Mouse (Mus musculus) limb, embryonic 13.5 days (tissue): ENCODE measurements at regions not wholly inside any gene's neighbourhood (a gene's known extent, or its start where the extent isn't known, plus 50 kb on each side); places are given as distances from the start of the nearest gene placed in this dataset.
A peak's percentile ranks its signal among the peaks of the same experiment; 100 is the strongest.

ENCODE experiments used
- ATAC-seq: fragments of 200-750 bp; cut with Nextera tagmentation; 2 replicates; pipeline ENCODE4 v1.8.0; 2017; ENCODE audit warnings: low read depth, moderate number of reproducible peaks, moderate TSS enrichment; ENCODE audit not compliant: low FRiP score
- H3K27ac ChIP-seq: fragments of 300-500 bp; sonication (generic); 2 replicates; pipeline ENCODE4 v1.5.1; 2015; ENCODE audit warnings: inconsistent platforms, mild to moderate bottlenecking, moderate library complexity
- H3K27me3 ChIP-seq: fragments of 300-500 bp; sonication (generic); 2 replicates; pipeline ENCODE4 v1.6.1; 2015; ENCODE audit warnings: mild to moderate bottlenecking, inconsistent platforms
- H3K36me3 ChIP-seq: fragments of 300-500 bp; sonication (generic); 2 replicates; pipeline ENCODE4 v1.6.1; 2015; ENCODE audit warnings: inconsistent platforms, mild to moderate bottlenecking, moderate library complexity
- H3K4me1 ChIP-seq: fragments of 300-500 bp; sonication (generic); 2 replicates; pipeline ENCODE4 v1.6.1; 2015; ENCODE audit warnings: inconsistent platforms
- H3K4me2 ChIP-seq: fragments of 300-500 bp; sonication (generic); replicated peaks from 2 replicates; pipeline ENCODE4 v1.6.1; 2015; ENCODE audit warnings: inconsistent platforms, mild to moderate bottlenecking, moderate library complexity
- H3K4me3 ChIP-seq: fragments of 300-500 bp; sonication (generic); 2 replicates; pipeline ENCODE4 v1.5.1; 2015; ENCODE audit warnings: moderate library complexity, mild to moderate bottlenecking, inconsistent platforms
- H3K9ac ChIP-seq: fragments of 300-500 bp; sonication (generic); 2 replicates; pipeline ENCODE4 v1.6.1; 2015; ENCODE audit warnings: mild to moderate bottlenecking, inconsistent platforms
- H3K9me3 ChIP-seq: fragments of 300-500 bp; sonication (generic); 2 replicates; pipeline ENCODE4 v1.6.1; 2016; ENCODE audit warnings: inconsistent platforms
- WGBS: fragments of 180-500 bp; shearing (Covaris S2); methylation state at CpG from one replicate; pipeline ENCODE4 v1.1.7; 2015; 5-methylcytosine and 5-hydroxymethylcytosine counted together

GRCm38 (mm10) chr12:110332616-110333154 is 53.8 kb downstream of the Dio3 start:
- Histone ChIP-seq H3K9ac (no peak overlapping the region), H3K4me3 (no peak overlapping the region), H3K27me3 (peaks cover 6% of the 10 kb centered on the region; the same call in 1 of the 2 replicates), H3K36me3 (no peaks in the 10 kb centered on the region), H3K27ac (no peak overlapping the region), H3K4me2 (no peak overlapping the region), H3K4me1 (no peaks in the 10 kb centered on the region), H3K9me3 (peaks cover 7% of the 10 kb centered on the region; the same call in 1 of the 2 replicates)
- WGBS, result 91% methylated on average over 12 of the region's 12 CpGs
- no peak for ATAC-seq

- no peak for ATAC-seq
- WGBS, result 75% methylated on average over 2 of the region's 2 CpGs
- no peak overlapping the region for H3K27ac ChIP-seq
- no peak overlapping the region for H3K9ac ChIP-seq
- H3K27me3 ChIP-seq, result peaks cover 4% of the 10 kb centered on the region; the same call in 1 of the 2 replicates
- H3K4me1 ChIP-seq, result no peaks in the 10 kb centered on the region
- no peak overlapping the region for H3K4me2 ChIP-seq
- no peaks in the 10 kb centered on the region for H3K36me3 ChIP-seq
- H3K4me3 ChIP-seq, result no peak overlapping the region
- peaks cover 7% of the 10 kb centered on the region; the same call in 1 of the 2 replicates for H3K9me3 ChIP-seq
Measured at GRCm38 (mm10) chr12:110334609-110335008, 55.7 kb downstream of the Dio3 start.

- no peaks in the 10 kb centered on the region for H3K9me3 ChIP-seq
- H3K4me2 ChIP-seq, result no peak overlapping the region
- H3K4me1 ChIP-seq, result no peaks in the 10 kb centered on the region
- H3K27ac ChIP-seq, result no peak overlapping the region
- peaks cover 4% of the 10 kb centered on the region; the same call in 1 of the 2 replicates for H3K27me3 ChIP-seq
- H3K36me3 ChIP-seq, result no peaks in the 10 kb centered on the region
- no peak for ATAC-seq
- 77% methylated on average over 4 of the region's 4 CpGs for WGBS
- no peak overlapping the region for H3K9ac ChIP-seq
- H3K4me3 ChIP-seq, result no peak overlapping the region
Measured at GRCm38 (mm10) chr12:110344280-110344827, 65.5 kb downstream of the Dio3 start.

- Histone ChIP-seq H3K9ac (no peak overlapping the region), H3K4me2 (no peak overlapping the region), H3K4me3 (no peak overlapping the region), H3K27me3 (peaks cover 4% of the 10 kb centered on the region; the same call in 1 of the 2 replicates), H3K27ac (no peak overlapping the region), H3K36me3 (no peaks in the 10 kb centered on the region), H3K4me1 (no peaks in the 10 kb centered on the region), H3K9me3 (no peaks in the 10 kb centered on the region)
- 62% methylated on average over 1 of the region's 1 CpGs for WGBS
- no peak for ATAC-seq
Measured at GRCm38 (mm10) chr12:110349621-110350020, 70.8 kb downstream of the Dio3 start.

GRCm38 (mm10) chr12:110355851-110356250 is 77.0 kb downstream of the Dio3 start:
- Histone ChIP-seq H3K4me3 (no peak overlapping the region), H3K36me3 (no peaks in the 10 kb centered on the region), H3K4me2 (no peak overlapping the region), H3K9ac (no peak overlapping the region), H3K27ac (no peak overlapping the region), H3K27me3 (0 out of 2 replicates have a peak, but pooled peaks cover 3% of the 10 kb centered on the region), H3K9me3 (no peaks in the 10 kb centered on the region), H3K4me1 (no peaks in the 10 kb centered on the region)
- no peak for ATAC-seq
- WGBS, result 72% methylated on average over 6 of the region's 6 CpGs

GRCm38 (mm10) chr12:110367102-110367501 is 79.8 kb upstream of the Ppp2r5c start:
- no peak for ATAC-seq
- WGBS, result 93% methylated on average over 6 of the region's 6 CpGs
- H3K9ac ChIP-seq, result no peak overlapping the region

GRCm38 (mm10) chr12:110367822-110368221 is 79.1 kb upstream of the Ppp2r5c start:
- 96% methylated on average over 4 of the region's 4 CpGs for WGBS
- 0 out of 2 replicates have a peak, but pooled peaks cover under 1% of the 10 kb centered on the region for H3K4me1 ChIP-seq

More at GRCm38 (mm10) chr12:110367102-110367501, 79.8 kb upstream of the Ppp2r5c start:
- H3K4me1 ChIP-seq, result no peaks in the 10 kb centered on the region
- no peak overlapping the region for H3K4me3 ChIP-seq
- no peak overlapping the region for H3K4me2 ChIP-seq
- peaks cover 7% of the 10 kb centered on the region for H3K27me3 ChIP-seq
- H3K36me3 ChIP-seq, result no peaks in the 10 kb centered on the region
- no peak overlapping the region for H3K27ac ChIP-seq
- peaks cover 4% of the 10 kb centered on the region; the same call in 1 of the 2 replicates for H3K9me3 ChIP-seq

GRCm38 (mm10) chr12:110371886-110372690 is 74.8 kb upstream of the Ppp2r5c start:
- Histone ChIP-seq H3K4me1 (peaks cover 10% of the 10 kb centered on the region), H3K27me3 (peaks cover 51% of the 10 kb centered on the region), H3K36me3 (no peaks in the 10 kb centered on the region), H3K27ac (no peak overlapping the region), H3K9me3 (peaks cover 3% of the 10 kb centered on the region; the same call in 1 of the 2 replicates), H3K9ac (no peak overlapping the region), H3K4me2 (no peak overlapping the region), H3K4me3 (no peak overlapping the region)
- 79% methylated on average over 13 of the region's 13 CpGs for WGBS
- ATAC-seq, result no peak

More at GRCm38 (mm10) chr12:110367822-110368221, 79.1 kb upstream of the Ppp2r5c start:
- Histone ChIP-seq H3K9ac (no peak overlapping the region), H3K27ac (no peak overlapping the region), H3K27me3 (peaks cover 14% of the 10 kb centered on the region), H3K4me2 (no peak overlapping the region), H3K36me3 (no peaks in the 10 kb centered on the region), H3K9me3 (peaks cover 4% of the 10 kb centered on the region; the same call in 1 of the 2 replicates), H3K4me3 (no peak overlapping the region)
- no peak for ATAC-seq

- Histone ChIP-seq H3K4me2 (peak overlapping the region; percentile 49), H3K4me1 (peaks cover 10% of the 10 kb centered on the region)
- ATAC-seq, result no peak
Measured at GRCm38 (mm10) chr12:110372986-110373385, 73.9 kb upstream of the Ppp2r5c start.

GRCm38 (mm10) chr12:110373408-110374065 is 73.4 kb upstream of the Ppp2r5c start:
- Histone ChIP-seq H3K9me3 (no peaks in the 10 kb centered on the region), H3K9ac (no peak overlapping the region), H3K27ac (no peak overlapping the region), H3K4me3 (no peak overlapping the region; the same call in 1 of the 2 replicates), H3K27me3 (peaks cover 59% of the 10 kb centered on the region), H3K36me3 (no peaks in the 10 kb centered on the region), H3K4me2 (peak overlapping the region; percentile 49), H3K4me1 (peaks cover 10% of the 10 kb centered on the region)
- peak; percentile 87 for ATAC-seq
- WGBS, result 5% methylated on average over 27 of the region's 27 CpGs

More at GRCm38 (mm10) chr12:110372986-110373385, 73.9 kb upstream of the Ppp2r5c start:
- H3K27me3 ChIP-seq, result peaks cover 59% of the 10 kb centered on the region
- no peaks in the 10 kb centered on the region for H3K9me3 ChIP-seq
- no peak overlapping the region for H3K27ac ChIP-seq
- H3K9ac ChIP-seq, result no peak overlapping the region
- 42% methylated on average over 9 of the region's 9 CpGs for WGBS
- no peak overlapping the region; the same call in 1 of the 2 replicates for H3K4me3 ChIP-seq
- no peaks in the 10 kb centered on the region for H3K36me3 ChIP-seq

GRCm38 (mm10) chr12:110375139-110375538 is 71.8 kb upstream of the Ppp2r5c start:
- Histone ChIP-seq H3K4me1 (peaks cover 10% of the 10 kb centered on the region), H3K27me3 (peaks cover 62% of the 10 kb centered on the region), H3K9ac (no peak overlapping the region), H3K27ac (no peak overlapping the region), H3K9me3 (no peaks in the 10 kb centered on the region), H3K4me3 (no peak overlapping the region), H3K4me2 (no peak overlapping the region), H3K36me3 (no peaks in the 10 kb centered on the region)
- no peak for ATAC-seq
- 6% methylated on average over 15 of the region's 15 CpGs for WGBS
